ENCODE assay signal across 8 mouse cellular contexts in genomic region chr17:12689537-12689936, GRCm38 (mm10). TPM values are rescaled to one million over a fixed set of nuclear protein-coding genes. Genes with fewer than 3 reads are reported as not detected.
DNase-seq lines count a peak whose midpoint lies in the region; ATAC-seq lines count a peak whose summit lies in the region.

No protein-coding gene starts in this region.

- no peak for ATAC-seq in liver, embryonic 11.5 days (replicated peaks; ENCODE audit: low FRiP score)
- no peak for ATAC-seq in embryonic facial prominence, embryonic 11.5 days (replicated peaks; ENCODE audit: insufficient number of reproducible peaks, low FRiP score, low TSS enrichment, low read depth)
- no peak for ATAC-seq in lung, embryonic 15.5 days (ENCODE audit: borderline replicate concordance, extremely low read depth, low FRiP score, low TSS enrichment)
- ATAC-seq in forebrain, embryonic 12.5 days (ENCODE audit: low FRiP score), result no peak

- H3K4me1 ChIP-seq in liver, embryonic 11.5 days (replicated peaks; ENCODE audit: control insufficient read depth, insufficient read depth, low read length), result no peaks in the 10 kb centered on the region
- no peaks in the 10 kb centered on the region for H3K4me1 ChIP-seq in embryonic facial prominence, embryonic 11.5 days (ENCODE audit: control insufficient read depth, insufficient read depth, low read length)
- peaks cover 7% of the 10 kb centered on the region for H3K4me1 ChIP-seq in lung, embryonic 15.5 days
- H3K4me1 ChIP-seq in forebrain, embryonic 12.5 days, result no peaks in the 10 kb centered on the region

- no peaks in the 10 kb centered on the region for H3K9me3 ChIP-seq in liver, embryonic 11.5 days (ENCODE audit: control insufficient read depth, low read length)
- no peaks in the 10 kb centered on the region for H3K9me3 ChIP-seq in embryonic facial prominence, embryonic 11.5 days (replicated peaks; ENCODE audit: control insufficient read depth, low read length)
- H3K9me3 ChIP-seq in lung, embryonic 15.5 days, result no peaks in the 10 kb centered on the region
- H3K9me3 ChIP-seq in forebrain, embryonic 12.5 days, result no peaks in the 10 kb centered on the region

- H3K27me3 ChIP-seq in liver, embryonic 11.5 days (replicated peaks; ENCODE audit: control insufficient read depth, insufficient read depth, low read length), result no peaks in the 10 kb centered on the region
- H3K27me3 ChIP-seq in embryonic facial prominence, embryonic 11.5 days (ENCODE audit: control insufficient read depth, insufficient read depth, low read length), result no peaks in the 10 kb centered on the region
- H3K27me3 ChIP-seq in lung, embryonic 15.5 days, result no peaks in the 10 kb centered on the region
- H3K27me3 ChIP-seq in forebrain, embryonic 12.5 days, result no peaks in the 10 kb centered on the region

- DNase-seq in cerebellum, postnatal 14 days, result peak; percentile 31 to 50
- DNase-seq in cerebellum, adult 18-20 months, result no peak
- DNase-seq in liver, result peak; percentile 28
- DNase-seq in liver, embryonic 11.5 days (ENCODE audit: low spot score), result no peak
- DNase-seq in embryonic facial prominence, embryonic 11.5 days (ENCODE audit: low spot score), result peak; percentile 46
- DNase-seq in ovary, postnatal 14 days (ENCODE audit: low spot score), result no peak

- no peak overlapping the region for H3K4me2 ChIP-seq in liver, embryonic 11.5 days
- no peak overlapping the region for H3K4me2 ChIP-seq in embryonic facial prominence, embryonic 11.5 days (ENCODE audit: low read depth, low read length)
- H3K4me2 ChIP-seq in lung, embryonic 15.5 days, result no peak overlapping the region
- no peak overlapping the region for H3K4me2 ChIP-seq in forebrain, embryonic 12.5 days

- H3K4me3 ChIP-seq in liver, embryonic 11.5 days (ENCODE audit: low read depth, low read length), result no peak overlapping the region
- no peak overlapping the region for H3K4me3 ChIP-seq in embryonic facial prominence, embryonic 11.5 days (ENCODE audit: low read depth, low read length)
- no peak overlapping the region for H3K4me3 ChIP-seq in lung, embryonic 15.5 days
- H3K4me3 ChIP-seq in forebrain, embryonic 12.5 days (replicated peaks), result no peak overlapping the region

- H3K27ac ChIP-seq in liver, embryonic 11.5 days (ENCODE audit: low read depth, low read length), result no peak overlapping the region
- no peak overlapping the region for H3K27ac ChIP-seq in embryonic facial prominence, embryonic 11.5 days (replicated peaks; ENCODE audit: low read depth, low read length)
- H3K27ac ChIP-seq in lung, embryonic 15.5 days, result peak overlapping the region; percentile 60; the same call in 1 of the 2 replicates
- no peak overlapping the region for H3K27ac ChIP-seq in forebrain, embryonic 12.5 days

- no peak overlapping the region for H3K9ac ChIP-seq in liver, embryonic 11.5 days (ENCODE audit: low read depth, low read length)
- no peak overlapping the region for H3K9ac ChIP-seq in embryonic facial prominence, embryonic 11.5 days (replicated peaks; ENCODE audit: low read length)
- H3K9ac ChIP-seq in lung, embryonic 15.5 days, result no peak overlapping the region
- no peak overlapping the region for H3K9ac ChIP-seq in forebrain, embryonic 12.5 days

- peaks cover 42% of the 10 kb centered on the region for H3K36me3 ChIP-seq in liver, embryonic 11.5 days (ENCODE audit: control insufficient read depth, insufficient read depth, low read length)
- peaks cover 20% of the 10 kb centered on the region for H3K36me3 ChIP-seq in embryonic facial prominence, embryonic 11.5 days (replicated peaks; ENCODE audit: control insufficient read depth, insufficient read depth, low read depth, low read length)
- H3K36me3 ChIP-seq in lung, embryonic 15.5 days, result peaks cover 97% of the 10 kb centered on the region
- H3K36me3 ChIP-seq in forebrain, embryonic 12.5 days (replicated peaks), result peaks cover 97% of the 10 kb centered on the region

- WGBS in liver, embryonic 11.5 days, result 65% methylated on average over 3 of the region's 3 CpGs
- WGBS in embryonic facial prominence, embryonic 11.5 days, result 72% methylated on average over 3 of the region's 3 CpGs
- 48% methylated on average over 3 of the region's 3 CpGs for WGBS in lung, embryonic 15.5 days
- whole genome bisulfite sequencing in forebrain, embryonic 12.5 days, result 77% methylated on average over 3 of the region's 3 CpGs

RNA-seq across cellular contexts. Expression of gene Slc22a1, which starts 13.9 kb away (rescaled TPM):
- polyA plus RNA-seq in liver, embryonic 11.5 days (2014; fragmentation: Nextera tagmentation; extraction: Ambion mirVana), result 0.10 TPM in 1 of 2 replicates, not detected in the other
- not detected in 2 replicates for polyA plus RNA-seq in embryonic facial prominence, embryonic 11.5 days (2014; fragmentation: Nextera tagmentation; extraction: Ambion mirVana)
- 6.3 and 11.1 TPM in 2 replicates for polyA plus RNA-seq in lung, embryonic 15.5 days (2015; fragmentation: Nextera tagmentation; extraction: Ambion mirVana)
- polyA plus RNA-seq in forebrain, embryonic 12.5 days (2016; fragmentation: Nextera tagmentation; extraction: Ambion mirVana), result 0.10 TPM in 1 of 2 replicates, not detected in the other

Comparison
In these comparisons a context has a peak if more than half of its experiments do, and no peak if none do; other contexts are left out.
1. DNase-seq: peak in cerebellum, postnatal 14 days (2 of 2), liver (single experiment) and embryonic facial prominence, embryonic 11.5 days (single experiment); none in cerebellum, adult 18-20 months (0 of 2), liver, embryonic 11.5 days (single experiment) and ovary, postnatal 14 days (single experiment).